Mouse (Mus musculus): Measurements from ENCODE around the gene 4930426L09Rik. TPM values are rescaled to one million over a fixed set of nuclear protein-coding genes. Genes with fewer than 3 reads are reported as not detected.

4930426L09Rik gene
- polyA plus RNA-seq, 1 experiment from 2014 or later, result 0.38 TPM

DNA sequence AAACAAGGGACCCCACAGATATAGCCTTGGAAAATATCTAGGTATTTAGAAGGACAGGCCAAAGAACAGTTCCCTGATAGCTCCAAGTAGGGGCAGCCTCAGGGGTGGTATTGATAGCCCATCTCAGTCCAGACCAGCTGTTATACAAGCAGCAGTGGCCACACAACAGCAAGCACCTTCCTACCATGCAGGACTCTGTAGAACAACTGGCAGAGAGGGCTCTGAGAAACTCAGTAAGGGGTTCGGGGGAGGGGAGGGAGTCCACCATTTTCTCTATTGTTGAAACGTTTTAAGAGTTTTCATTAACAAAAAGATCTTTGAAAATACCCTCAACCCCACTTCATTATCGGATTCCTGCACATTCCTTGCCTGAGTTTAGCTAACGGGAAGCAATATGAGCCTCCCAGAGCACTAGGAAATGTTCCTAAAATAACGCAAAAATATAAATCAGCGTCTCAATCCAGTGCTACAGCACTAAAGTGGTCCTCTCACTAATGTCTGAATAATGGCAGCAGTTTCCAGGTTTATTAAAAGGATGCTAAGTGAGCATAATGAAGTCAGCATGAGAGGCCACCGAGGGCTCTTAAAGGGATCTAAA lies 37.7 kb upstream of the 4930426L09Rik start:
- WGBS, result 61% methylated on average over 7 of the region's 7 CpGs
- H3K4me1 ChIP-seq, result peaks cover 44% of the 10 kb centered on the region
- no peaks in the 10 kb centered on the region for H3K27me3 ChIP-seq (ENCODE audit: insufficient read depth, poor library complexity, severe bottlenecking)
- H3K4me3 ChIP-seq, result no peak overlapping the region
- H3K27ac ChIP-seq, result no peak overlapping the region
- DNase-seq (ENCODE audit: low spot score), result no peak
- no peaks in the 10 kb centered on the region for H3K36me3 ChIP-seq
- H3K9me3 ChIP-seq, result no peaks in the 10 kb centered on the region

DNA sequence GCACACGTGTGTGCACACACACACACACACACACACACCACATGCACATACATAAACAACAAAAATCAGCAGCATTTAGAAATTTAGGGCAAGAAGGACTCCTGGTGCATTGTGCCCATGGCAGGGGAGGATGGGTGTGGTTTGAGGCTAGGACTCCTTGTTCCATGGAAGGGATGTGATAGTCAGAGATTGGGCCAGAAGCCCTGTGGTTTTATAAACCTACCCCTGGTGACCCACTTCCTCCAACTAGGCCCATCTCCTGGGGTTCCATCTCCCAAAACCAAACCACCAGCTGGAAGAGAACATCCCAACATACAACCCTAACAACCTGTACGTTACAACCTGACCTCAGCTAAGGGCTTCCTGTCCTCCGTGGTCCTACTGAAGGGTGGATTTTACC lies 35.6 kb upstream of the 4930426L09Rik start:
- WGBS, result 79% methylated on average over 3 of the region's 3 CpGs
- Histone ChIP-seq H3K36me3 (no peaks in the 10 kb centered on the region), H3K4me1 (peaks cover 25% of the 10 kb centered on the region), H3K27ac (no peak overlapping the region), H3K9me3 (no peaks in the 10 kb centered on the region), H3K27me3 (ENCODE audit: insufficient read depth, poor library complexity, severe bottlenecking) (no peaks in the 10 kb centered on the region), H3K4me3 (no peak overlapping the region)
- no peak for DNase-seq (ENCODE audit: low spot score)

DNA sequence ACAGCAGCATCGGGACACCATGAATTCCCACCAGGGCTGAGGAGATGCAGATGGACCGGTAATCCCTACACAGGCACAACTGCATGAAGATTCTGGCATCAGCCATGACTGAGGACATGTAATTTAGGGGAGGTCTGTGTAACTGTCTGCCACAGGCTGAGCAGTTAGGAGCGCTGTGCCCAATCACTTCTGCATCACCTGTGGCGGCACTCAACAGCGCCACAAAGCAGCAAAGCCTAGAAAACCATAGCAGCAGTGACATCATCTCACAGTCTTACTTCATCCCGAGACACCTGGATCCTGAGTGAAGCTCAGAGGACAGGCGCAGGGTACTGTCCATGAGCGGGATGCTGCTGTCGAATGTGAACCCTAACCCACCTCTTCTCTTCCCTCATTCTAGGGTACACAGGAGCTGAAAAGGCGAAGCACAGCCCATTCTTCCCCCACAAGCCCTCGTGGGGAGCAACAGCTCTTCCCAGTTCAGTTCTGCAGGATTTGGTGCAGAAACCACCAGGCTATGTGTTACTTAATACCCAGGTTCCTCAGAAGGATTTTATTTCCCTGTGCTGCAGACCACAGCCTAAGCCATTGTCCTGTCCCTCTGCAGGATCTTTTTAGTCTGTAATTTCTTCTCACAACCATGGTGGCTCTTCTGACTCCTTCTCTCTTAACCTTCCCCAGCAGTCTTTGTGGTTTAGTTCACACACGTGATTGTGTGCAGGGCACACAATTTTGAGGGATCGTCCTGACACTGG lies 34.7 kb upstream of the 4930426L09Rik start:
- Histone ChIP-seq H3K36me3 (no peaks in the 10 kb centered on the region), H3K27me3 (ENCODE audit: insufficient read depth, poor library complexity, severe bottlenecking) (no peaks in the 10 kb centered on the region), H3K4me3 (no peak overlapping the region), H3K27ac (no peak overlapping the region), H3K9me3 (no peaks in the 10 kb centered on the region), H3K4me1 (peaks cover 16% of the 10 kb centered on the region)
- no peak for DNase-seq (ENCODE audit: low spot score)
- WGBS, result 81% methylated on average over 13 of the region's 13 CpGs

DNA sequence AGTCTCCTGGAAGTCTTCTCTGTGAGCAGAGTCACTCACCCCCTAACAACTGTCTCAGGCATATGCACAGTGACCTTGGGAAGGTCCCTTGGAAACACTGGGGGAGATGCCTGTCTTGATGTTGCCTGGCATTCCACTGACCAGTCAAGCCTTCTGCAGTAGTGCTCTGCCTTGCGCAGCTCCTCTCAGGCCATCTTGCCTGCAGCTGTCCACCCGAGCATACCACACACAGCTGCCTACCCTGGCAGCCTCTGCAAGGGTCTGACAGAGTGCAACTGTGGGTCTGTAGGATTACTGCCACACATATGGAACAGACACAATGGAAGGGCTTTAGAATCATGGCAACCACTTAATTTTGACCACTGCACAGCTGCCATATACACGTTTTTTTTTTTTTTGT lies 33.0 kb upstream of the 4930426L09Rik start:
- no peak overlapping the region for H3K27ac ChIP-seq
- H3K9me3 ChIP-seq, result no peaks in the 10 kb centered on the region
- no peaks in the 10 kb centered on the region for H3K27me3 ChIP-seq (ENCODE audit: insufficient read depth, poor library complexity, severe bottlenecking)
- H3K4me1 ChIP-seq, result peaks cover 27% of the 10 kb centered on the region
- DNase-seq (ENCODE audit: low spot score), result no peak
- H3K4me3 ChIP-seq, result no peak overlapping the region
- WGBS, result 76% methylated on average over 3 of the region's 3 CpGs
- H3K36me3 ChIP-seq, result no peaks in the 10 kb centered on the region

DNA sequence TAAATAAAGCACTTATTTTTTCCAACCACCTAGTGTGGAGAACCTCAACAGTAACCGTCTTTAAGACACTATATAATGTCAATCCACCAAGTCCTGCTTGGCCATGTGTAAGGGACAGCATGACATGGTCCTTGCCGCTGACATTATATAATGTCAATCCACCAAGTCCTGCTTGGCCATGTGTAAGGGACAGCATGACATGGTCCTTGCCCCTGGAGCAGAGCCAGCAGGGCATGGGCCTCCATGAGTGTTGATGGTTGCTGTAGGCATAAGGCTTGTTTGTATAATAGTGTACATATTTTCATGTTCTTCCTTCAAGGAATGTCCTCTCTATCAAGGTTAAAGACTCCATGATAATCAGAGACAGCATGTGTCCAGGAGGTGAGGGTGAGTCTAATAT lies 32.2 kb upstream of the 4930426L09Rik start:
- no peaks in the 10 kb centered on the region for H3K27me3 ChIP-seq (ENCODE audit: insufficient read depth, poor library complexity, severe bottlenecking)
- H3K27ac ChIP-seq, result no peak overlapping the region
- peaks cover 25% of the 10 kb centered on the region for H3K4me1 ChIP-seq
- no peak for DNase-seq (ENCODE audit: low spot score)
- no peaks in the 10 kb centered on the region for H3K36me3 ChIP-seq
- H3K9me3 ChIP-seq, result no peaks in the 10 kb centered on the region
- 86% methylated on average over 2 of the region's 2 CpGs for WGBS
- H3K4me3 ChIP-seq, result no peak overlapping the region

DNA sequence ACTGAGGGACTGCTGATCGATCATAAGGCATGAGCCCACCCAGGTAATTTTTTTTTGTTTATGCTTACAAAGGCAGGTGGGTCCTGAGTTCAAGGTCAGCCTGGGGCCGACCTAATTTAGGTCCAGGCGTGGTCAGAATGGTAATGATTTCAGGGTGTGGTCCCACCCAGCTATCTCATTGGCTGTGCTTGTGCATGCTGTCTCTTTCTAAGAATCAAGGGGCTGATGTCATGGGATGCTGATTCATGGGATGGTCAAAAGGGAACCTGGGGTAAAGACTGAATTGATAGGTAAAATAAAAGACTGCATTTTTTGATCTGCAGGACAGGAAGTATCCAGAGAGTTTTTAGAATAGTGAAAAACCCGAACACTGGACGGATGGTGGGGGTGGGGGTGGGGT lies 31.6 kb upstream of the 4930426L09Rik start:
- Histone ChIP-seq H3K36me3 (no peaks in the 10 kb centered on the region), H3K27me3 (ENCODE audit: insufficient read depth, poor library complexity, severe bottlenecking) (no peaks in the 10 kb centered on the region), H3K9me3 (no peaks in the 10 kb centered on the region), H3K4me1 (peaks cover 26% of the 10 kb centered on the region), H3K4me3 (no peak overlapping the region), H3K27ac (no peak overlapping the region)
- WGBS, result 87% methylated on average over 5 of the region's 5 CpGs
- DNase-seq (ENCODE audit: low spot score), result no peak

DNA sequence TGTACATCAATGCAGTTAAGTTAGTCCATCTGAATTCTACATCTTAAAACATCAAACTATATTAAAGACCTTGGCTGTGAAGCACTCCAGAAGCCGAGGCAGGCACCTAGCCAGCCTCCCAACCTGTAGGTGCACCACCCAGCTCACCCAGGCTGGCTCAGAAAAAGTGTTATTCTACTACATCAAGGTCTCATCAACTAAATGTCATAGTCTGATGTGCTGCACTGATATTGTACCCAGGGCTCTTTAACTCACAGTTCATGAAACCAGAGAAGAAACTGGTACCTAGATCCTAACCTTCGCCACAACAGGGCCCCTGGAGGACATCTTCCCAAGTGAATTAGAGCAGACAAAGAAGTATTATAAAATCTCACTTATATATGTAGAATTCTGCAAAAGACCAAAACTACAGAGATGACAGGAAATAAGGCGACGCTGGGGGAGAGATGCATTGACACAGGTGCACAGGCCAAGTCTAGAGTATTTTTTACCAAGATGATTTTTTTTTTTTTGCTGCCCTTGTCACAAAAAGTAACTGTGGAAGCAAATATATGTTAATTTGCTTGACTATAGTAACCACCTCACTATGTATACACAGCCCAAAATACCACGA lies 30.6 kb upstream of the 4930426L09Rik start:
- no peak overlapping the region for H3K27ac ChIP-seq
- no peaks in the 10 kb centered on the region for H3K27me3 ChIP-seq (ENCODE audit: insufficient read depth, poor library complexity, severe bottlenecking)
- H3K9me3 ChIP-seq, result no peaks in the 10 kb centered on the region
- H3K4me3 ChIP-seq, result no peak overlapping the region
- no peak for DNase-seq (ENCODE audit: low spot score)
- peaks cover 26% of the 10 kb centered on the region for H3K4me1 ChIP-seq
- WGBS, result 93% methylated on average over 5 of the region's 5 CpGs
- no peaks in the 10 kb centered on the region for H3K36me3 ChIP-seq

DNA sequence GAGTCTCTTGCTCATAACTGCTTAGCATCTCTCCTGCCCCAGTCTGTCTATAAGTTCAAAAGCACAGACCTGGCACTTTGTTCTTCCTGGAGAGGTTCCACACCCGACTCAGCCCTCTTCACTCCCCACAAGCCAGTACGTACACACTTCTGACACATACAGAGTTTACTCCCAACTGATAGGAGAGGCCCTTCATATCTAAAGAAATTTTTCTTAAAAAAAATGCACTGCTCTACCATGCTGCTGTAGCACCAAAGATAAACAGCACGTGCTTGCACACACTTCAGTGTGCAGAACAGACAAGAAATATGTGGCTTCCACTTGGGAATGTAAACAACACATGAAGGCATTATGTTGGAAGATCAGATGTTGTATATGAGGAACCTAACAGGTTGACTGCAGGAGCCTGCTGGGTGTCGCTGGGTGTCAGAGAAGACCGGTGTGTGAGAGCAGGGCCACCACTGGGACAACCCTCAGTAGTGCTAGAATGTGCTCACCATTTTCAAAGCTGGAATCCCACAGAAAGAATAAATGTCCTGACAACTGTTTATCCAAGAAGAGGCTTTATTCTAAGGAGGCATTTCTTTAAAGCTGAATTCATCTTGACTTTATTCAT lies 29.0 kb upstream of the 4930426L09Rik start:
- Histone ChIP-seq H3K27me3 (ENCODE audit: insufficient read depth, poor library complexity, severe bottlenecking) (no peaks in the 10 kb centered on the region), H3K4me3 (no peak overlapping the region), H3K27ac (no peak overlapping the region), H3K9me3 (0 out of 2 replicates have a peak, but pooled peaks cover 4% of the 10 kb centered on the region), H3K4me1 (peaks cover 26% of the 10 kb centered on the region), H3K36me3 (peaks cover 8% of the 10 kb centered on the region; the same call in 1 of the 2 replicates)
- WGBS, result 61% methylated on average over 5 of the region's 5 CpGs
- DNase-seq (ENCODE audit: low spot score), result no peak

DNA sequence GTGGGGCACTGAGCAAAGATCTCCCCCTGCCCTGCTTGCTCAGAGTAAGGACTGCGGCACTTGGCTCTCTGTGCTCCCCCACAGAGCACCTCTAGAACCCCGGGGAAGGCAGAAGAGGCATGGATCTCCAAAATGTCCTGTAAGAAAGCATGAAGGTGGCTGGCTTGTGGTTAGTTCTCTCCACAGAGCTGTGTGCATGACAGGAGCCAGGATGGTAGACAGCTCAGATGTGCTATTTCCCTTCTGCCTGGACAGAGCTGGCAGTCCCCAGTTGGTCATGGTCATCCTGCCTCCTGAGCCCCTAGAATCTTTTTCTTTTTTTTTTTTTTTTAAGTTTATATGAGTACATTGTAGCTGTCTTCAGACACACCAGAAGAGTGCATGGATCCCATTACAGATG lies 27.7 kb upstream of the 4930426L09Rik start:
- WGBS, result 66% methylated on average over 2 of the region's 2 CpGs
- DNase-seq (ENCODE audit: low spot score), result no peak
- H3K4me3 ChIP-seq, result no peak overlapping the region
- H3K9me3 ChIP-seq, result 0 out of 2 replicates have a peak, but pooled peaks cover 4% of the 10 kb centered on the region
- peaks cover 26% of the 10 kb centered on the region for H3K4me1 ChIP-seq
- H3K36me3 ChIP-seq, result peaks cover 8% of the 10 kb centered on the region; the same call in 1 of the 2 replicates
- H3K27ac ChIP-seq, result no peak overlapping the region
- no peaks in the 10 kb centered on the region for H3K27me3 ChIP-seq (ENCODE audit: insufficient read depth, poor library complexity, severe bottlenecking)

DNA sequence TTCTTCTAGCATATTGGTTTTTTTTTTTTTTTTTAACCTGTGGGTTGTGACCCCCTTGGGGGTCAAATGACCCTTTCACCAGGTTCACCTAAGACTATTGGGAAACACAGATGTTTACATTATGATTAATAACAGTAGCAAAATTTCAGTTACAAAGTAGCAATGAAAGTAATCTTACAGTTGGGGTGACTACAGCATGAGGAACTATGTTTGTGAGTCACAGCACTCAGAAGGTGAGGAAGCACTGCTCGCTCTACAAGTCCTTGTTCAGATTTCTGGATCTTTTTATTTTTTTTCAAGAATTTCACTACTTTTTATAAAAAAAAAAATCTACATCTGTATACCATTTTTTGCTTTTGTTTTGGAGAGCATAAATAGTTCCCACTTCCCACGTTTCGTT lies 26.6 kb upstream of the 4930426L09Rik start:
- Histone ChIP-seq H3K9me3 (0 out of 2 replicates have a peak, but pooled peaks cover 4% of the 10 kb centered on the region), H3K36me3 (peaks cover 8% of the 10 kb centered on the region; the same call in 1 of the 2 replicates), H3K4me3 (no peak overlapping the region), H3K27ac (no peak overlapping the region), H3K4me1 (peaks cover 26% of the 10 kb centered on the region), H3K27me3 (ENCODE audit: insufficient read depth, poor library complexity, severe bottlenecking) (no peaks in the 10 kb centered on the region)
- 76% methylated on average over 3 of the region's 3 CpGs for WGBS
- DNase-seq (ENCODE audit: low spot score), result no peak

DNA sequence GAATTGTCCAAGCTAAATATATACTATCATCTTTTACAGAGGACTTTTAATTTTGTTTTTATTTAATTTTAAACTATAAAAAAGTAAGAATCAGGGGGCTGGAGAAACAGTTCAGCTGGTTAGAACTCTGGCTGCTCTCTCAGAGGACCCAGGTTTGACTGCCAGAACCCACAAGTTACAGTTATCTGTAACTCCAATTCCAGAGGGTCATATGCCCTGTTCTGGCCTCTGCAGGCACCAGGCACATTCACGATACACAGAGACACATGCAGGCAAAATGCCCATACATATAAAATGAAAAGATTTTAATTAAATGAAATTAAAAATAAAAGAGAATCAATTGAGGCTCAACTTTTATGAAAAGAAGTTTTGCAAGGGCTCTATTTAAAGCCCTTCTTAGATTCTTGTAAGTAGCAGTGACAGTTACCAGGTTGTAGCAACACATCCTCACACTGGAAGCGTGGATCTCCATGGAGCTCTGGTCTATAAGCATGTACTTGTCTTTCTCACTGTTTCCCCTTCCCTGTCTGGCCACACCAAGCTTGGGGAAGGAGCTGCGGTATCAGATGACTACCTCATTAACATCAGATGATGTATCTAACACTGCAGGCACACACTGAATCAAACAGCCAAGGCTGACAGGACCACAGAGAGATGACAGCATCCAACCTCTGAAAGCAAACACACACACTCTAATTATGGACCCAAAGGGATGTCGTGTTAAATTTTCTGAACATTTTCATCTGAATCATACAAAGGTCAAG lies 23.1 kb upstream of the 4930426L09Rik start:
- H3K36me3 ChIP-seq, result peaks cover 8% of the 10 kb centered on the region; the same call in 1 of the 2 replicates
- no peak overlapping the region for H3K27ac ChIP-seq
- no peak for DNase-seq (ENCODE audit: low spot score)
- H3K4me3 ChIP-seq, result no peak overlapping the region
- 58% methylated on average over 4 of the region's 4 CpGs for WGBS
- peaks cover 17% of the 10 kb centered on the region for H3K4me1 ChIP-seq
- H3K27me3 ChIP-seq (ENCODE audit: insufficient read depth, poor library complexity, severe bottlenecking), result no peaks in the 10 kb centered on the region
- H3K9me3 ChIP-seq, result 0 out of 2 replicates have a peak, but pooled peaks cover 4% of the 10 kb centered on the region

DNA sequence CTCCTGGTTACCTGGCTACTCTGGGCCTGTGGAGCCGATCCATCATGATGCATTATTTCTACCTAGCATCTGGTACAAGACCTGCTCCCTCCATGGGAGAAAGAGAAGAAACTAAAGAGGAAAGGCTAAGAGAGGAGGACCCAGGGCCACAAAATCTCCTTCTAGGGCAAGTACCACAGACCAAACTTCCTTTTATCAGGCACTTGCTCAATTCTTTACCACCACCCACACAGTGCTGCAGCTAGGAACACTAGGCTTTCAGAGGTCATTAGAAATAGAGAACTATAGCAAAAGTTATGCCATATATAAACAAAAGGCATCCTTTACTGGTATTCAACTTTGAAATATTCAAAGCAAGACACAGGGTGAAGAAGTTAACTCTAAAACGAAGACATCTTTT lies 22.0 kb upstream of the 4930426L09Rik start:
- Histone ChIP-seq H3K4me3 (no peak overlapping the region), H3K27ac (no peak overlapping the region), H3K9me3 (0 out of 2 replicates have a peak, but pooled peaks cover 4% of the 10 kb centered on the region), H3K27me3 (ENCODE audit: insufficient read depth, poor library complexity, severe bottlenecking) (no peaks in the 10 kb centered on the region), H3K4me1 (peaks cover 9% of the 10 kb centered on the region; the same call in 1 of the 2 replicates), H3K36me3 (peaks cover 8% of the 10 kb centered on the region; the same call in 1 of the 2 replicates)
- DNase-seq (ENCODE audit: low spot score), result no peak
- 84% methylated on average over 2 of the region's 2 CpGs for WGBS

Data from heart, embryonic 10.5 days (tissue).